Mouse (Mus musculus): ENCODE measurements at regions not wholly inside any gene's neighbourhood (a gene's known extent, or its start where the extent isn't known, plus 50 kb on each side); places are given as distances from the start of the nearest gene placed in this dataset.

DNA sequence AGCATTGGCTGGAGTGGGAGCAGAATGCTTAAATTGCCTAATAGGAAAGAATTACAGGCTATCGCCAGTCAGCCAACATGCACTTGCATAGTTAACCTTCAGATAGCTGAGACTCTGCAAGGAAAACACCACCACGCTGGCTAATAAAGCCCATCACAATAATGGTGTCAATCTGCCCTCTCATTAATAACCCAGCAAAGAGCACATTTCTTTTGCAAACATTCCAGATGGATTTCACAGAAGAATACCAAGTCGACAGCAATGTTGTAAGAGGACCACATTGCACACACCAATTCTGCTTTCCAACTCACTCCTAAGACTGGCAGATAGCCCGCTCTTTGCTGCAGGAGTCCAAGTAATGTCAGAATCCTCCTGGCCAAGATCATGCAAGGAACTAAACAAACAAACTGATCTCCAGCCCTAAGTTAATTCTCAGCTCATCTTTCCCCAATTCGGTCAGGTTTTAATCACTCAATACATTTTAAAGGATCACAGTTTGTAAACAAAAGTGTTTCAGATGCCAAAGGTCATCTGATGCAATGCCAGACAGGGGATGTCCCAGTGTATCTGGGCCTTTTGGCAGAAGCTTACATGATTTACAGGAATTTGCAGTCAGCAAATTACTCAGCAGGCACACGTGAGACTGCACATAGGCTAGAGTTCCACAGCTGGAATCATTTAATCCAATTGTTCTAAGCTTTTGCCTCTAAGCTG lies 198.4 kb downstream of the Klf6 start:
- DNase-seq (ENCODE audit: low spot score): peak; percentile 57

DNA sequence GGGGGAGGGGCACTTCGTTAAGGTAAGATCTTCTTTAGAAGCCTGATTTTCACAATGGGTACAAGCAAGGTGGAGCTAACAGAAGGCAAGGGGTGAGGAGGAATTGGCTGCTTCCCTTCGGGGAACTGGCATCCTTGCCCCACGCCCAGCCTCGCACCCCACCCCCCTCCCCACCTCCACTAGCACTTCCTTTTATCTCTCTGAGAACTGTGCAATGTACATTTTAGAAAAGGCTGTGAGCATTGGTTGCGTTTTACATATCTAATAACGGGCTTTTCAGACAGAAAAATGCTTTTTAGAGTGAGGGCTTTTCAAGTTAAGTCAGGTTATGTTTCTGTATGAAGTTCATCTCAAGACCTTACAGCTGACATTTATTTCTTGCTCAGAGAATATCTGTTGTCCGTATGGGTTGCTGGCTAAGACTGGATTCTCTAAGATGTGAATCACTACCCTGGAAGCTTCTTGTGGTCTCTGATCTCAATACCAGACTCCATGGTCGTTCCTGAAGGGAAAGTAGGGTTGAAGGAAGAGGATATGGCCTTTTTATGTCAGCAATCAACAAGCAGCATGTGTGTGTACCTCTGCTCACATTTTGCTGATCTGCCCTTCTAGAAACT lies 199.1 kb downstream of the Klf6 start:
- DNase-seq (ENCODE audit: low spot score): no peak

- no peak for DNase-seq (ENCODE audit: low spot score)
These were observed 201.0 kb downstream of the Klf6 start for GRCm38 (mm10) chr13:6062305-6062704.

GRCm38 (mm10) chr13:6062729-6063386 lies 201.6 kb downstream of the Klf6 start:
- no peak for DNase-seq (ENCODE audit: low spot score)

DNA sequence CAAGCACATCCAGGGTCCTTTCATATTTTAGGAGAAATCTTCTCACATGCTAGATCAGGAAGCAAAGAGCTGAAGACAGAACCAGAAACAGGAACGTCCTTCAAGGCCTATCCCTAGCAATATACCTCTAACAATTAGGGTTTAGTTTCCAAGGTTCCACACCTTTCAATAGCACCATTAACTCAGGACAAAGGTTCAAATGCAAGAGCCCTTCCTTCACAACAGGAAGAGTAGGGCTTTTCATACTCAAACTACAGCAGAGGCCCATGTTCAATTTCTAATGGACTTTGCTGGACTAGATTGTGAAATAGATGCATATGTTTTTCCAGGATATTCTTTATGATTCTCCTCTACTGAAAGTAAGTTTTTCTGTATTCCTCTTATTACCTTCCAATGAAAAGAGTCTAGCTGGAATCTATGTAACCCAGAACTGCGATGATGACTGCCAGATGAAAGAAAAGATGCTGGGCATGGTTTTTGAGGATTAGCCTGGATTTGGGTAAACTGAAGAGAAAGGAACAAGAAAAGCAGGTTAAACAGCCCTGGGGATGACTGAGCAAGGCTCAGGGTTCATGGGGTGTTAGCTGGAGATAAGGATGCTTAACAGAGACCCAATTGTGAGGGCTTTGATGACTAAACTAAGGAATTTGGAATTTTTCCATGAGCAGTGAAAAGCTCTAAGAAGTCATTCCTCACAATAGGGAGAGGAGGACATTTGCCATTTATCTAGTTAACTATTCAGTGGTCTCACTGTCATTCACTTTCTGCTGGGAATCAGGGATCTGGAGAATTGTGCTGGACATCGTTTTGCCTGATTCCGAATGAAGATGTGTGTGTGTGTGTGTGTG lies 215.9 kb downstream of the Klf6 start:
- no peak for DNase-seq (ENCODE audit: low spot score)

DNA sequence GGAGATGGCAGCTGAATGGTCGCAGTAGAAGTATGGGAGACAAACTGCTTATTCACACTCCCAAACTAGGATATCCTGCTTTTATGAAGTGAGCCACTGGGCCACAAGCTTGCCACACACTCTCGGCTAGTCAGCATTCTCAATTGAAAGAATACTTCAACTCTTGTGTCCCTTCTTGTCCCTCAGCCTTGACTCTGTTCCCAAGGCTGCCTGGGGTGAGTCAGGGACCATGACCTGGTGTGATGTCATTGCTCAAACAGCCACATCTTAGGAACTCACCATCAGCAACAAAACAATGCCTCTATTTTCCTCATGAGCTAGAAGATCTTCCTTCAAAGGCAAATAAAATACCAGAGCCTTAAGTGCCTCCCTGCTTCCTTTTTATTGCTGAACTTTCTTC lies 224.6 kb downstream of the Klf6 start:
- no peak for DNase-seq (ENCODE audit: low spot score)

- no peak for DNase-seq (ENCODE audit: low spot score)
These were observed 247.9 kb downstream of the Klf6 start for GRCm38 (mm10) chr13:6109018-6109657.

DNA sequence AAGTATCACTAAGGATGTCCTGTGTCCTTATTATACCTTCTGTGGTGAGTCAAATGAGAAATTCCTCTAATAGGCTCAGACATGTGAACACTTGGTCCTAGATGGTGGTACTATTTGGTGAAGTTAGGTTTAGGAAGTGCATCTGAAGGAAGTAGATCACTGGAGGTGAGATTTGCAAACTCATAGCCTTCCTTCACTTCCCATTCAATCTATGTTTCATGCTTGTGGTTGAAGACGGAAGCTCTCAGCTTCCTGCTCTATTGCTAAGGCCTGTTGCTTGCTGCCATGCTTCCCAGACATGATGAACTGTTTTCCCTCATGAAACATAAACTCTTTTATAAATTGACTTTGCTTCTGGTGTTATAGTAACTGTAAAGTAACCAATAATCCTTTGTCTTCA lies 258.4 kb downstream of the Klf6 start:
- DNase-seq (ENCODE audit: low spot score): no peak

DNA sequence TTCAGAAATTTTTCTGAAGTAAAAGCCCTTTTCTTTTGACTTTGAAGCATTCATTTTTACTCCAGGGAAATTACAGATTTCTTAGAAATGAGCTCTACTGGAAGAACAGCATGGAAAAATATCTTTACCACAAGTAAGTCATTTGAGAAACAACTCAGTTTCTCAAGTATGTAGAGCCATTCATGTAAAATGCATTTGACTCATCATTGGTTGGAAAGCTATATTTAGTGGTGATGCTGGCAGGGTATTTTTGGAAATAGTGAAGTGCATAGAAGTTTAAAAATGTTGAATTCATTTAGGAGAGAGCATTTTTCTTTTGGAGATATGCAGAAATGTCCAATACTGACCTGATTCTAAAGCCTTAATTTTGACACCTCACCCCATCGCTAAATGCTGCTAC lies 266.0 kb downstream of the Klf6 start:
- no peak for DNase-seq (ENCODE audit: low spot score)

DNA sequence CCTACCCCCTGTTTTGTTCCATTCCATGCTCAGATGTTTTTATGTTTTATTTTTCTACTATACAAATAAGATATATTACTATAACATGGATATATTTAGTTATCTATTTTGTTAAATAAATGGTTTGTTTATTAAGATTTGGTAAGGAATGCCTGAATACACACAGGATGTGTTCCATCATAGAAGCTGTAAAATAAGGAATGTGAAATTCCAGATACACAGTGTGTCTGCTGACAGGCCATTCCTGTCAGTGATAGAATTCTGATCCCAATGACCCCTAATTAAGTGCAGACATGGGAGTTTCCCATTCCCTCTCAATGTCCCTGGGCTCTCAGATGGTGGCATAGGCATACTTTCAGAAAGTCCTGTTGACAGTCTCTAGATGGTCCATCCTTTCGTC lies 267.6 kb downstream of the Klf6 start:
- DNase-seq (ENCODE audit: low spot score): no peak

DNA sequence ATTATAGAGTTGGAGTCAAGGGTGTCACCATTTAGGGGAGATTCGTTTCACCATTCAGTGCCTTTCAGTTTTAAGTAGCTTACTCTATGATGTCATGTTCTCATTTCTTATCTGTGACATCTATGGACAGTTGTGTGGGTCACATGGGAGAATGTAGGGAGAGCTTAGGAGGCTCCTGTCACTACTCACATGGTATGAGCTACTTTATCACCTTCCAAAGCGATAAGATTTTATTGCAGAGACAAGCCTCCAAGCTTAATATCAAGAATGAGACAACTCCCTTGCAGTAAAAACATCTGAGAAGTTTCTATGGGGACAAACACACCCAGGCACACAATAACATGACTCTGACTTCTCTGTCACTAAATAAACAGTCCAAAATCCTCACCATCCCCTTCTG lies 270.1 kb downstream of the Klf6 start:
- DNase-seq (ENCODE audit: low spot score): no peak

- no peak for DNase-seq (ENCODE audit: low spot score)
These were observed 275.9 kb downstream of the Klf6 start for GRCm38 (mm10) chr13:6137170-6137569.

GRCm38 (mm10) chr13:6142771-6143170 lies 281.5 kb downstream of the Klf6 start:
- no peak for DNase-seq (ENCODE audit: low spot score)

GRCm38 (mm10) chr13:6153657-6154056 lies 292.4 kb downstream of the Klf6 start:
- no peak for DNase-seq (ENCODE audit: low spot score)

DNA sequence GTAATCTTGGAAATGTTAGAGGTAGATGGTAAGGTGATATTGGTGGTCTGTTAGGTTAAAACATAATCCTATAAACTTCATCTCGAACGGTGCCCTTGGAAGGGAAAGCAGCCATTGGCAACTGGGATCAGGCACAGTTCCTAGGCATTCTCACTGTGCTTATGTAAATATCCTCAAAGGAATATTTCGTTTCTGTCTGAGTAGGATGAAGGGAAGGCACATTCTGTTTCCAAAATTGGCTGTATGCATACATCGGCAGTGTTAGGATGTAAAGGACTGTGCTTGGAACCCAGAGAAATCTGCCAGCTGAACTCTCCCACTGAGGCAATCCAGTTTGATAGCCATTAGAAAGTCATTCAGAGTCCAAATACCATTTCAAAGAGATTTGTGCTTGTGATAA lies 294.9 kb downstream of the Klf6 start:
- no peak for DNase-seq (ENCODE audit: low spot score)

- no peak for DNase-seq (ENCODE audit: low spot score)
These were observed 295.7 kb downstream of the Klf6 start for GRCm38 (mm10) chr13:6157029-6157428.

- DNase-seq (ENCODE audit: low spot score): no peak
These were observed 296.7 kb downstream of the Klf6 start for GRCm38 (mm10) chr13:6157946-6158345.

GRCm38 (mm10) chr13:6159412-6159811 lies 298.1 kb downstream of the Klf6 start:
- no peak for DNase-seq (ENCODE audit: low spot score)

DNA sequence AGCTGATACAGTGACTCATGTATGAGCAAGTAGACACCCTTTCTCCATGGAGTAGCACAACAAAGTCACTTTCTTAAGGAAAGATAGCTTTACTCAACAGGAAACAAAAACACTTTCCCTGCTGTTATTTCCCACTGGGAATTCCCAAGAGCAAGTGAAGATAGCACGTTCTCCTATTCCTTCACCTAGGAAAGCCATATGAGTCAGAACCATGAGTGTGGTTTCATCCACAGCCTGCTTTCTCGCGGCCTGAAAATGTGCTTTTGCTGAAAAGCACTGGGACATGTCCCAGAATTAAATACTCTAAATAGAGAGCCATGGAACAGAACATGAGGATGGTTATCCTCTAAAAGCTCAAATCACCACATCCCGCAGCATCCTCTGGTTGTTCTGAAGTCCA lies 304.6 kb downstream of the Klf6 start:
- DNase-seq (ENCODE audit: low spot score): no peak

DNA sequence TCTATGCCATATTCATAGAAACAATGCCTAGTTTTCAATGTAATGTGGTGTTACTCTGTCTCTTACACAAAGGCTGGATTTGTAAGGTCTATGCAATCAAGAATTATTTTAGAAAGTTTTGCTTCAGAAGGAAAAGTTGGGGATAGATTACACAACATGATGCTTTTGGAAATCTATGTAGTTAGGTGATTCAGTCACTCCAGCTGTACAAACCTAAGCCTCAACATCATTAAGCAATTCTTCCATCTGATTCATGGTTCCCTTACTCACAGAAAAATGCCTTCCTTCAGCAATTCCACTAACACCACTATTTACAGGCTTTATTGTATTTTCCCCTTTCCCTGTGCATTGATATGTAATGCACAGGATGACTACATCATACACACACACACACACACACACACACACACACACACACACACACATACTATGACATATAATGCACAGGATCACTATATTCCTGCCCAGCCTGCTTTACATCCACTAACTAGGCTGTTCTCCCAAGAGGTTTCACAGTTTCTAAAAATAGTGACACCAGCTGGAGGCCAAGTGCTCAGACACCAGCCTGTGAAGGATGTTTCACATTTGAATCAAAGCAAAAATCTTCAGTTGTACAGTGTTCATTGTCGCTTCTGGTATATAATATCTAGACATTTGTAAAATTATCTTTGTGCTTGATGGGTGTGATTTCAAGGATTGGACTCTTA lies 305.9 kb downstream of the Klf6 start:
- DNase-seq (ENCODE audit: low spot score): no peak

- no peak for DNase-seq (ENCODE audit: low spot score)
These were observed 311.8 kb downstream of the Klf6 start for GRCm38 (mm10) chr13:6173095-6173494.
